ENCODE assay signal across 9 mouse cellular contexts in genomic region chr9:37613911-37614280, GRCm38 (mm10). TPM values are rescaled to one million over a fixed set of nuclear protein-coding genes. Genes with fewer than 3 reads are reported as not detected.
A peak's percentile ranks its signal among the peaks of the same experiment; 100 is the strongest.
DNase-seq lines count a peak whose midpoint lies in the region; ATAC-seq lines count a peak whose summit lies in the region.
"Had no signal": no experiment of that assay in that cellular context is flagged by ENCODE, and none has a peak within 500 bp of the region (broad histone marks: within the 10 kb centered on the region; RNA-seq: fewer than 3 reads in every experiment).

No protein-coding gene starts in this region.

- H3K36me3 ChIP-seq in kidney, embryonic 15.5 days, result no peaks in the 10 kb centered on the region
- no peaks in the 10 kb centered on the region for H3K36me3 ChIP-seq in hindbrain, embryonic 14.5 days (replicated peaks; ENCODE audit: control insufficient read depth, insufficient read depth)
- no peaks in the 10 kb centered on the region for H3K36me3 ChIP-seq in midbrain, embryonic 13.5 days

- no peak for DNase-seq in kidney, postnatal 25 days
- DNase-seq in hindbrain, embryonic 14.5 days (ENCODE audit: low spot score), result no peak
- DNase-seq in T-cell, adult 2 months (ENCODE audit: low spot score), result no peak
- DNase-seq in embryo, embryonic 10 days (ENCODE audit: low spot score), result no peak
- no peak for DNase-seq in kidney, postnatal 36 days

- no peak; the same call in 1 of the 2 replicates for ATAC-seq in kidney, embryonic 15.5 days (replicated peaks; ENCODE audit: low FRiP score)
- ATAC-seq in common myeloid progenitor, adult 5-6 weeks (replicated peaks; ENCODE audit: low read depth, poor library complexity, severe bottlenecking), result peak; percentile 12
- no peak for ATAC-seq in hindbrain, embryonic 14.5 days (ENCODE audit: low FRiP score)
- ATAC-seq in midbrain, embryonic 13.5 days, result peak; percentile 76; the same call in 1 of the 2 replicates

- H3K4me3 ChIP-seq in kidney, embryonic 15.5 days (replicated peaks), result peak overlapping the region; percentile 73
- peak overlapping the region; percentile 56 for H3K4me3 ChIP-seq in hindbrain, embryonic 14.5 days (replicated peaks; ENCODE audit: low read length)
- peak overlapping the region; percentile 59 for H3K4me3 ChIP-seq in midbrain, embryonic 13.5 days (replicated peaks)

- 20% methylated on average over 6 of the region's 6 CpGs for WGBS in kidney, embryonic 15.5 days
- 22% methylated on average over 6 of the region's 6 CpGs for WGBS in hindbrain, embryonic 14.5 days
- 21% methylated on average over 6 of the region's 6 CpGs for WGBS in midbrain, embryonic 13.5 days

- no peaks in the 10 kb centered on the region for H3K9me3 ChIP-seq in kidney, embryonic 15.5 days (replicated peaks)
- no peaks in the 10 kb centered on the region for H3K9me3 ChIP-seq in hindbrain, embryonic 14.5 days (ENCODE audit: control insufficient read depth, low read length)
- no peaks in the 10 kb centered on the region for H3K9me3 ChIP-seq in midbrain, embryonic 13.5 days

- peaks cover 7% of the 10 kb centered on the region for H3K4me1 ChIP-seq in kidney, embryonic 15.5 days
- H3K4me1 ChIP-seq in hindbrain, embryonic 14.5 days (replicated peaks; ENCODE audit: control insufficient read depth, insufficient read depth, low read length), result peaks cover 9% of the 10 kb centered on the region; the same call in 1 of the 2 replicates
- H3K4me1 ChIP-seq in midbrain, embryonic 13.5 days (replicated peaks), result peaks cover 4% of the 10 kb centered on the region

- H3K9ac ChIP-seq in kidney, embryonic 15.5 days, result peak overlapping the region; percentile 51
- H3K9ac ChIP-seq in hindbrain, embryonic 14.5 days, result peak overlapping the region; percentile 88; the same call in 1 of the 2 replicates
- peak overlapping the region; percentile 80 for H3K9ac ChIP-seq in midbrain, embryonic 13.5 days (replicated peaks)

- H3K27ac ChIP-seq in kidney, embryonic 15.5 days, result peak overlapping the region; percentile 64; the same call in 1 of the 2 replicates
- 0 out of 2 replicates have a peak overlapping the region, but pooled peaks have one; percentile 87 for H3K27ac ChIP-seq in hindbrain, embryonic 14.5 days
- H3K27ac ChIP-seq in midbrain, embryonic 13.5 days, result peak overlapping the region; percentile 77

- peak overlapping the region; percentile 77 for H3K4me2 ChIP-seq in kidney, embryonic 15.5 days
- peak overlapping the region; percentile 79 for H3K4me2 ChIP-seq in hindbrain, embryonic 14.5 days (replicated peaks)
- H3K4me2 ChIP-seq in midbrain, embryonic 13.5 days (replicated peaks), result peak overlapping the region; percentile 61

- peaks cover 13% of the 10 kb centered on the region for H3K27me3 ChIP-seq in kidney, embryonic 15.5 days
- H3K27me3 ChIP-seq in hindbrain, embryonic 14.5 days (ENCODE audit: control insufficient read depth, insufficient read depth, low read length), result no peaks in the 10 kb centered on the region
- H3K27me3 ChIP-seq in midbrain, embryonic 13.5 days, result peaks cover 24% of the 10 kb centered on the region

RNA-seq across cellular contexts. Expression of gene Spa17, which starts 0.4 kb away (rescaled TPM):
- polyA plus RNA-seq in kidney, embryonic 15.5 days (2015; fragmentation: Nextera tagmentation; extraction: Ambion mirVana), result 6.6 and 6.7 TPM in 2 replicates
- total RNA-seq in common myeloid progenitor, adult 5-6 weeks (2017), result 5.9 and 15.3 TPM in 2 replicates
- 10.2 and 14.1 TPM in 2 replicates for polyA plus RNA-seq in hindbrain, embryonic 14.5 days (2014; fragmentation: Nextera tagmentation; extraction: Ambion mirVana)
- polyA plus RNA-seq in midbrain, embryonic 13.5 days (2015; fragmentation: Nextera tagmentation; extraction: Ambion mirVana), result 10.7 and 13.6 TPM in 2 replicates

RNA-seq across cellular contexts. Expression of gene Tbrg1, which starts 43.2 kb away (rescaled TPM):
- polyA plus RNA-seq in kidney, embryonic 15.5 days (2015; fragmentation: Nextera tagmentation; extraction: Ambion mirVana), result 140 and 141 TPM in 2 replicates
- total RNA-seq in common myeloid progenitor, adult 5-6 weeks (2017), result 48.8 and 69.2 TPM in 2 replicates
- polyA plus RNA-seq in hindbrain, embryonic 14.5 days (2014; fragmentation: Nextera tagmentation; extraction: Ambion mirVana), result 91.3 and 91.5 TPM in 2 replicates
- polyA plus RNA-seq in midbrain, embryonic 13.5 days (2015; fragmentation: Nextera tagmentation; extraction: Ambion mirVana), result 85.8 and 89.4 TPM in 2 replicates

RNA-seq across cellular contexts. Expression of gene Panx3, which starts 55.1 kb away (rescaled TPM):
- polyA plus RNA-seq in kidney, embryonic 15.5 days (2015; fragmentation: Nextera tagmentation; extraction: Ambion mirVana), result 5.4 TPM in 1 of 2 replicates, not detected in the other
- total RNA-seq in common myeloid progenitor, adult 5-6 weeks (2017), result not detected in 2 replicates
- 0.09 TPM in 1 of 2 replicates, not detected in the other for polyA plus RNA-seq in hindbrain, embryonic 14.5 days (2014; fragmentation: Nextera tagmentation; extraction: Ambion mirVana)
- polyA plus RNA-seq in midbrain, embryonic 13.5 days (2015; fragmentation: Nextera tagmentation; extraction: Ambion mirVana), result not detected in 2 replicates
- polyA plus RNA-seq: large intestine, adult 2 months had no signal

RNA-seq across cellular contexts. Expression of gene Siae, which starts 58.4 kb away (rescaled TPM):
- polyA plus RNA-seq in kidney, embryonic 15.5 days (2015; fragmentation: Nextera tagmentation; extraction: Ambion mirVana), result 9.5 and 9.6 TPM in 2 replicates
- total RNA-seq in common myeloid progenitor, adult 5-6 weeks (2017), result 11.8 and 12.2 TPM in 2 replicates
- polyA plus RNA-seq in hindbrain, embryonic 14.5 days (2014; fragmentation: Nextera tagmentation; extraction: Ambion mirVana), result 14.2 and 14.3 TPM in 2 replicates
- polyA plus RNA-seq in midbrain, embryonic 13.5 days (2015; fragmentation: Nextera tagmentation; extraction: Ambion mirVana), result 8.1 and 9.2 TPM in 2 replicates

Comparison
In these comparisons a context has a peak if more than half of its experiments do, and no peak if none do; other contexts are left out.
1. ATAC-seq: peak in common myeloid progenitor, adult 5-6 weeks (single experiment) and midbrain, embryonic 13.5 days (single experiment); none in kidney, embryonic 15.5 days (single experiment) and hindbrain, embryonic 14.5 days (single experiment).
2. Peak in every context shown above with its lines, with median percentiles within 50 percentile points of each other: H3K27ac ChIP-seq, H3K4me2 ChIP-seq, H3K4me3 ChIP-seq and H3K9ac ChIP-seq.